Mouse (Mus musculus): ENCODE results near the gene Prrc2a. TPM values are rescaled to one million over a fixed set of nuclear protein-coding genes. Genes with fewer than 3 reads are reported as not detected.

The Prrc2a gene
- total RNA-seq, 2 experiments from 2014 or later = 67.9 to 254 TPM

- no peak for ATAC-seq (replicated peaks; ENCODE audit: poor library complexity, severe bottlenecking)
Measured at GRCm38 (mm10) chr17:35111774-35112173, 52.9 kb downstream of the Prrc2a start.

DNA sequence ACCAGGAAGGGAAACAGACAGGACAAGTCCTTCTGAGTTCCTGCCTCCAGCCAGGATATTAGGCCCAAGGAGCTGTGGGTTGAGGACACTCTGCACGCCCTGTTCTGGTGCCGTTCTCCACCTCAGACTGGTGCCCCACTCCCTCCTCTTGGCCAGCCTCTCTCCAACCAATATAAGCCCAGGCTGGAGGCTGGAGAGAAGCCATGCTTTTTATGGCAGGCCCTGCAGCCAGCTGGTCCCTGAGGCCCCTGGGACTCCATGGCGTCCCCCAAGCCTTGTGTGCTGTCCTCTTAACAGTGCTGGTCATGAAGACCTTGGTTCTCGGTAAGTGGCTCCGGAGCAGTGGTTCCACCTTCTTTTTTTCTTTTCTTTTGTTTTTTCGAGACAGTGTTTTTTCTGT, 56.6 kb downstream of the Prrc2a start, which contains the start of gene Ly6g5c:
Gene Ly6g5c (plus strand): TSS at position 183 of the 400 bp plus-strand sequence.
- no peak for ATAC-seq (replicated peaks; ENCODE audit: poor library complexity, severe bottlenecking)

DNA sequence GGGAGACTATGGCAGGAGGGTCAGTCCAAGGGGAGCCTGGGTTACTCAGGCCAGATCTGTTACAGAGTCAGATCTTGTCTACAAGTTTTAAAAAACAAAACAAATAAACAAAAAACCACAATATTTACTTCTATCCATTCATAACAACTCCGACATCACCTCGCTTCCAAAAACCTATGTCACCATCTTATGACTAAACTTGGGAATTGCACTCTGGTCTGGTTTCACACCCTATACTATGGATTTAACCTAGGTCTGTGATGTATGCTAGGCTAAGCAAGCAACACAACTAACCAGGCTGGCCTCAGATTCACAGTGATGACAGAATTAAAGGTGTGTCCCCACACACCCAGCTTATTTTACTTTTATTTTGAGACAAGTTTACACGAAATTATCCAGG, 58.2 kb downstream of the Prrc2a start:
- ATAC-seq (replicated peaks; ENCODE audit: poor library complexity, severe bottlenecking) = no peak

GRCm38 (mm10) chr17:35105740-35106389, 58.8 kb downstream of the Prrc2a start:
- ATAC-seq (replicated peaks; ENCODE audit: poor library complexity, severe bottlenecking) = no peak

- no peak for ATAC-seq (replicated peaks; ENCODE audit: poor library complexity, severe bottlenecking)
Measured at GRCm38 (mm10) chr17:35104754-35105153, 59.9 kb downstream of the Prrc2a start.

GRCm38 (mm10) chr17:35104079-35104478, 60.6 kb downstream of the Prrc2a start:
- ATAC-seq (replicated peaks; ENCODE audit: poor library complexity, severe bottlenecking) = no peak

- ATAC-seq (replicated peaks; ENCODE audit: poor library complexity, severe bottlenecking) = no peak
Measured at GRCm38 (mm10) chr17:35103221-35103690, 61.4 kb downstream of the Prrc2a start.

GRCm38 (mm10) chr17:35102299-35102698, 62.4 kb downstream of the Prrc2a start:
- ATAC-seq (replicated peaks; ENCODE audit: poor library complexity, severe bottlenecking) = no peak

- ATAC-seq (replicated peaks; ENCODE audit: poor library complexity, severe bottlenecking) = no peak
Measured at GRCm38 (mm10) chr17:35101161-35101560, 63.5 kb downstream of the Prrc2a start.

DNA sequence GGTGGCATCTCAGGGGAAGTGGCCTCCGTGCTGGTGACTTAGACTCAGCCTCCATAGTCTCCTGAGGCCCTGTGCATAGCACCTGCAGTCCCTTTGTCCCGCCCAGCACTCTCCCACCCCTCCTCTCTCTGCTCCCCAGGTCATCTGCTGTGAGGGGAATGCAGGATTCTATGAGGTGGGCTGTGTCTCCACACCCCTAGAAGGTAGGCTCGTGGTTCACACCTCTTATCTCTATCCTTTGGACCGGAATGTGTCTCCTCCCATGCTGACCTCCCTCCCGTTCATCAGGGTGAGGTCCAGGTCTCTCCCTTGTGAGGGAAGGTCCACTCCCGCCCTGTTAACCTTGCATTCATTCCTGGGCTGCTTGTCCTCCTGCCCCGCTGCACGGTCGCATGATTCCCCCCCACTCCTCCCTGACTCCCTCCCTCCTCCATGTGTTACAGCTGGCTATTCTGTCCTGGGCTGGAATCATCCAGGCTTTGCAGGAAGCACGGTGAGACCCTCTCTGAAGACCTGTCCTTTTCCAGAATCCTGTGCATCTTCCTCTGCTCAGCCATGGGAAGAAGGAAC, 64.4 kb downstream of the Prrc2a start:
- no peak for ATAC-seq (replicated peaks; ENCODE audit: poor library complexity, severe bottlenecking)

Other genes starting within 250 kb of the Prrc2a start
Only the 30 nearest of the 38 such genes appear.
- gene Vars, start 163.9 kb downstream of the Prrc2a start, total RNA-seq (2014; fragmentation: Nextera tagmentation) = 75.6 and 150 TPM in 2 replicates
- 174 and 181 TPM in 2 replicates for gene Vars, start 163.9 kb downstream of the Prrc2a start, total RNA-seq (2017)
- gene Vwa7, start 148.3 kb downstream of the Prrc2a start, total RNA-seq (2014; fragmentation: Nextera tagmentation) = 0.11 and 0.19 TPM in 2 replicates
- gene Vwa7, start 148.3 kb downstream of the Prrc2a start, total RNA-seq (2017) = not detected in 2 replicates
- 2.5 TPM in 1 of 2 replicates, not detected in the other for gene Sapcd1, start 136.9 kb downstream of the Prrc2a start, total RNA-seq (2014; fragmentation: Nextera tagmentation)
- 0.90 TPM in 1 of 2 replicates, not detected in the other for gene Sapcd1, start 136.9 kb downstream of the Prrc2a start, total RNA-seq (2017)
- 0.19 and 6.8 TPM in 2 replicates for gene Msh5, start 118.2 kb downstream of the Prrc2a start, total RNA-seq (2014; fragmentation: Nextera tagmentation)
- 0.62 and 3.6 TPM in 2 replicates for gene Msh5, start 118.2 kb downstream of the Prrc2a start, total RNA-seq (2017)
- 231 and 245 TPM in 2 replicates for gene Clic1, start 114.9 kb downstream of the Prrc2a start, total RNA-seq (2014; fragmentation: Nextera tagmentation)
- 268 and 347 TPM in 2 replicates for gene Clic1, start 114.9 kb downstream of the Prrc2a start, total RNA-seq (2017)
- 3.4 TPM in 1 of 2 replicates, not detected in the other for gene Ddah2, start 105.9 kb downstream of the Prrc2a start, total RNA-seq (2014; fragmentation: Nextera tagmentation)
- gene Ddah2, start 105.9 kb downstream of the Prrc2a start, total RNA-seq (2017) = 0.57 and 3.7 TPM in 2 replicates
- gene Ly6g6c, start 99.5 kb downstream of the Prrc2a start, total RNA-seq (2014; fragmentation: Nextera tagmentation) = not detected in 2 replicates
- gene Ly6g6c, start 99.5 kb downstream of the Prrc2a start, total RNA-seq (2017) = not detected in 2 replicates
- not detected in 2 replicates for gene Mpig6b, start 98.7 kb downstream of the Prrc2a start, total RNA-seq (2014; fragmentation: Nextera tagmentation)
- gene Mpig6b, start 98.7 kb downstream of the Prrc2a start, total RNA-seq (2017) = not detected in 2 replicates
- gene Ly6g6e, start 88.0 kb downstream of the Prrc2a start, total RNA-seq (2014; fragmentation: Nextera tagmentation) = not detected in 2 replicates
- gene Ly6g6e, start 88.0 kb downstream of the Prrc2a start, total RNA-seq (2017) = not detected in 2 replicates
- gene Ly6g6d, start 86.8 kb downstream of the Prrc2a start, total RNA-seq (2014; fragmentation: Nextera tagmentation) = not detected in 2 replicates
- not detected in 2 replicates for gene Ly6g6d, start 86.8 kb downstream of the Prrc2a start, total RNA-seq (2017)
- not detected in 2 replicates for gene Ly6g6f, start 79.3 kb downstream of the Prrc2a start, total RNA-seq (2014; fragmentation: Nextera tagmentation)
- gene Ly6g6f, start 79.3 kb downstream of the Prrc2a start, total RNA-seq (2017) = not detected in 2 replicates
- gene Abhd16a, start 75.6 kb downstream of the Prrc2a start, total RNA-seq (2014; fragmentation: Nextera tagmentation) = 26.7 and 33.3 TPM in 2 replicates
- gene Abhd16a, start 75.6 kb downstream of the Prrc2a start, total RNA-seq (2017) = 27.7 and 35.0 TPM in 2 replicates
- not detected in 2 replicates for gene Ly6g5c, start 56.6 kb downstream of the Prrc2a start, total RNA-seq (2014; fragmentation: Nextera tagmentation)
- not detected in 2 replicates for gene Ly6g5c, start 56.6 kb downstream of the Prrc2a start, total RNA-seq (2017)
- gene Ly6g5b, start 49.5 kb downstream of the Prrc2a start, total RNA-seq (2014; fragmentation: Nextera tagmentation) = 1.6 TPM in 1 of 2 replicates, not detected in the other
- 0.56 TPM in 1 of 2 replicates, not detected in the other for gene Ly6g5b, start 49.5 kb downstream of the Prrc2a start, total RNA-seq (2017)
- gene Gpank1, start 43.4 kb downstream of the Prrc2a start, total RNA-seq (2014; fragmentation: Nextera tagmentation) = 21.2 and 25.4 TPM in 2 replicates
- 24.0 and 26.9 TPM in 2 replicates for gene Gpank1, start 43.4 kb downstream of the Prrc2a start, total RNA-seq (2017)
- 289 and 384 TPM in 2 replicates for gene Csnk2b, start 42.8 kb downstream of the Prrc2a start, total RNA-seq (2014; fragmentation: Nextera tagmentation)
- 277 and 317 TPM in 2 replicates for gene Csnk2b, start 42.8 kb downstream of the Prrc2a start, total RNA-seq (2017)
- gene D17H6S53E, start 38.5 kb downstream of the Prrc2a start, total RNA-seq (2014; fragmentation: Nextera tagmentation) = 16.3 and 18.4 TPM in 2 replicates
- 7.9 and 10.7 TPM in 2 replicates for gene D17H6S53E, start 38.5 kb downstream of the Prrc2a start, total RNA-seq (2017)
- not detected in 2 replicates for gene Apom, start 32.8 kb downstream of the Prrc2a start, total RNA-seq (2014; fragmentation: Nextera tagmentation)
- 1.2 TPM in 1 of 2 replicates, not detected in the other for gene Apom, start 32.8 kb downstream of the Prrc2a start, total RNA-seq (2017)
- 93.9 and 111 TPM in 2 replicates for gene Bag6, start 29.7 kb downstream of the Prrc2a start, total RNA-seq (2014; fragmentation: Nextera tagmentation)
- gene Bag6, start 29.7 kb downstream of the Prrc2a start, total RNA-seq (2017) = 68.8 and 74.0 TPM in 2 replicates
- 15.1 and 20.8 TPM in 2 replicates for gene Aif1, start 11.2 kb upstream of the Prrc2a start, total RNA-seq (2014; fragmentation: Nextera tagmentation)
- gene Aif1, start 11.2 kb upstream of the Prrc2a start, total RNA-seq (2017) = 7.8 and 14.3 TPM in 2 replicates
- 78.7 and 89.0 TPM in 2 replicates for gene Lst1, start 23.5 kb upstream of the Prrc2a start, total RNA-seq (2014; fragmentation: Nextera tagmentation)
- 55.5 and 115 TPM in 2 replicates for gene Lst1, start 23.5 kb upstream of the Prrc2a start, total RNA-seq (2017)
- gene Ltb, start 29.5 kb upstream of the Prrc2a start, total RNA-seq (2014; fragmentation: Nextera tagmentation) = 1.6 TPM in 1 of 2 replicates, not detected in the other
- gene Ltb, start 29.5 kb upstream of the Prrc2a start, total RNA-seq (2017) = 0.41 and 0.99 TPM in 2 replicates
- 5.9 and 12.2 TPM in 2 replicates for gene Tnf, start 37.1 kb upstream of the Prrc2a start, total RNA-seq (2014; fragmentation: Nextera tagmentation)
- gene Tnf, start 37.1 kb upstream of the Prrc2a start, total RNA-seq (2017) = 13.1 and 15.2 TPM in 2 replicates
- gene Lta, start 40.5 kb upstream of the Prrc2a start, total RNA-seq (2014; fragmentation: Nextera tagmentation) = not detected in 2 replicates
- gene Lta, start 40.5 kb upstream of the Prrc2a start, total RNA-seq (2017) = not detected in 2 replicates
- not detected in 2 replicates for gene Gm16181, start 55.9 kb upstream of the Prrc2a start, total RNA-seq (2014; fragmentation: Nextera tagmentation)
- 0.82 TPM in 1 of 2 replicates, not detected in the other for gene Gm16181, start 55.9 kb upstream of the Prrc2a start, total RNA-seq (2017)
- 10.0 and 11.7 TPM in 2 replicates for gene Atp6v1g2, start 68.8 kb upstream of the Prrc2a start, total RNA-seq (2014; fragmentation: Nextera tagmentation)
- gene Atp6v1g2, start 68.8 kb upstream of the Prrc2a start, total RNA-seq (2017) = 2.0 and 3.9 TPM in 2 replicates
- gene Nfkbil1, start 70.9 kb upstream of the Prrc2a start, total RNA-seq (2014; fragmentation: Nextera tagmentation) = 4.5 and 5.2 TPM in 2 replicates
- 5.3 and 5.9 TPM in 2 replicates for gene Nfkbil1, start 70.9 kb upstream of the Prrc2a start, total RNA-seq (2017)
- 411 and 417 TPM in 2 replicates for gene Ddx39b, start 76.8 kb upstream of the Prrc2a start, total RNA-seq (2014; fragmentation: Nextera tagmentation)
- gene Ddx39b, start 76.8 kb upstream of the Prrc2a start, total RNA-seq (2017) = 175 and 187 TPM in 2 replicates
- gene H2-D1, start 97.8 kb upstream of the Prrc2a start, total RNA-seq (2014; fragmentation: Nextera tagmentation) = 275 and 369 TPM in 2 replicates
- 399 and 416 TPM in 2 replicates for gene H2-D1, start 97.8 kb upstream of the Prrc2a start, total RNA-seq (2017)
- not detected in 2 replicates for gene H2-Q1, start 155.5 kb upstream of the Prrc2a start, total RNA-seq (2014; fragmentation: Nextera tagmentation)
- not detected in 2 replicates for gene H2-Q1, start 155.5 kb upstream of the Prrc2a start, total RNA-seq (2017)